ENCODE assay signal across 28 mouse cellular contexts in genomic region chr4:144441582-144441981, GRCm38 (mm10). TPM values are rescaled to one million over a fixed set of nuclear protein-coding genes. Genes with fewer than 3 reads are reported as not detected.
DNase-seq lines count a peak whose midpoint lies in the region; ATAC-seq lines count a peak whose summit lies in the region.
"Had no signal": no experiment of that assay in that cellular context is flagged by ENCODE, and none has a peak within 500 bp of the region (broad histone marks: within the 10 kb centered on the region; RNA-seq: fewer than 3 reads in every experiment).

No protein-coding gene starts in this region.

- no peaks in the 10 kb centered on the region for H3K27me3 ChIP-seq in forebrain, embryonic 10.5 days (ENCODE audit: poor library complexity, severe bottlenecking)
- H3K27me3 ChIP-seq: Patski had no signal

- no peaks in the 10 kb centered on the region for H3K36me3 ChIP-seq in forebrain, embryonic 10.5 days (replicated peaks)
- H3K36me3 ChIP-seq: G1E had no signal

- peak; percentile 86 for ATAC-seq in granulocyte monocyte progenitor cell, adult 5-6 weeks (replicated peaks; ENCODE audit: poor library complexity, severe bottlenecking)
- ATAC-seq in megakaryocyte progenitor cell, adult 5-6 weeks (replicated peaks; ENCODE audit: poor library complexity), result peak; percentile 77
- no peak for ATAC-seq in erythroid progenitor cell, adult 5-6 weeks (replicated peaks; ENCODE audit: low FRiP score, poor library complexity, severe bottlenecking)
- ATAC-seq: activated CD4-positive, CD25-positive, alpha-beta regulatory T cell, adult 4 months; CD4-positive, CD25-positive, alpha-beta regulatory T cell, adult 4 months; Patski had no signal

- H3K9me3 ChIP-seq in forebrain, embryonic 10.5 days, result peaks cover 24% of the 10 kb centered on the region; the same call in 1 of the 2 replicates

- peak; percentile 97 for DNase-seq in fat pad, adult 2 months (ENCODE audit: extremely low read depth, low read depth, low spot score)
- DNase-seq in gonadal fat pad, adult 2 months (ENCODE audit: low read depth), result peak; percentile 99
- no peak for DNase-seq in lung, postnatal 10 days
- no peak for DNase-seq in urinary bladder, postnatal 14 days (ENCODE audit: low spot score)
- no peak for DNase-seq in forebrain, embryonic 10.5 days (ENCODE audit: extremely low spot score, low spot score)
- DNase-seq: adrenal gland, adult 2 months; adrenal gland, adult 8-10 months; adrenal gland, postnatal 10 days; adrenal gland, postnatal 14 days; adrenal gland, postnatal 25 days; adrenal gland, postnatal 36 days; B cell, adult 2 months; cerebellum, adult 11 months; cerebellum, adult 11-12 months had no signal

- WGBS in forebrain, embryonic 10.5 days, result 90% methylated on average over 1 of the region's 1 CpGs

- no peak overlapping the region for H3K4me3 ChIP-seq in forebrain, embryonic 10.5 days

- no peaks in the 10 kb centered on the region for H3K4me1 ChIP-seq in forebrain, embryonic 10.5 days

- no peak overlapping the region for H3K27ac ChIP-seq in forebrain, embryonic 10.5 days

RNA-seq across cellular contexts. Expression of gene 1700012P22Rik, which starts 3.0 kb away (rescaled TPM):
- polyA plus RNA-seq in gonadal fat pad, adult 2 months (2012; rRNA removed), result 0.55 and 0.95 TPM in 2 replicates
- total RNA-seq in granulocyte monocyte progenitor cell, adult 5-6 weeks (2014; fragmentation: Nextera tagmentation), result not detected in 2 replicates
- not detected in 2 replicates for total RNA-seq in granulocyte monocyte progenitor cell, adult 5-6 weeks (2017)
- not detected in 2 replicates for total RNA-seq in megakaryocyte progenitor cell, adult 5-6 weeks (2015)
- not detected in 2 replicates for total RNA-seq in megakaryocyte progenitor cell, adult 5-6 weeks (2017)
- total RNA-seq in erythroid progenitor cell, adult 5-6 weeks (2015; ENCODE audit: low replicate concordance), result not detected in 2 replicates
- total RNA-seq in erythroid progenitor cell, adult 5-6 weeks (2017; ENCODE audit: low replicate concordance), result not detected in 2 replicates
- polyA plus RNA-seq in forebrain, embryonic 10.5 days (2016; fragmentation: Nextera tagmentation; extraction: Ambion mirVana), result not detected in 2 replicates
- total RNA-seq: adrenal gland, adult 18-20 months; adrenal gland, adult 2 months; adrenal gland, adult 8-10 months; adrenal gland, postnatal 10 days; adrenal gland, postnatal 14 days; adrenal gland, postnatal 25 days; adrenal gland, postnatal 36 days; adrenal gland, postnatal 4 days; CH12.LX; ES-E14; G1E; MEL had no signal
- polyA plus RNA-seq: activated CD4-positive, CD25-positive, alpha-beta regulatory T cell, adult 4 months; adrenal gland, adult 2 months; brain, embryonic 14.5 days; C2C12; CD4-positive, CD25-positive, alpha-beta regulatory T cell, adult 4 months; G1E; Patski had no signal

RNA-seq across cellular contexts. Expression of gene Gm9944, which starts 11.5 kb away (rescaled TPM):
- not detected in 2 replicates for polyA plus RNA-seq in gonadal fat pad, adult 2 months (2012; rRNA removed)
- not detected in 2 replicates for total RNA-seq in granulocyte monocyte progenitor cell, adult 5-6 weeks (2014; fragmentation: Nextera tagmentation)
- total RNA-seq in granulocyte monocyte progenitor cell, adult 5-6 weeks (2017), result not detected in 2 replicates
- total RNA-seq in megakaryocyte progenitor cell, adult 5-6 weeks (2015), result not detected in 2 replicates
- total RNA-seq in megakaryocyte progenitor cell, adult 5-6 weeks (2017), result not detected in 2 replicates
- not detected in 2 replicates for total RNA-seq in erythroid progenitor cell, adult 5-6 weeks (2015; ENCODE audit: low replicate concordance)
- total RNA-seq in erythroid progenitor cell, adult 5-6 weeks (2017; ENCODE audit: low replicate concordance), result not detected in 2 replicates
- polyA plus RNA-seq in forebrain, embryonic 10.5 days (2016; fragmentation: Nextera tagmentation; extraction: Ambion mirVana), result not detected in 2 replicates
- total RNA-seq: adrenal gland, adult 18-20 months; adrenal gland, adult 2 months; adrenal gland, adult 8-10 months; adrenal gland, postnatal 10 days; adrenal gland, postnatal 14 days; adrenal gland, postnatal 25 days; adrenal gland, postnatal 36 days; adrenal gland, postnatal 4 days; CH12.LX; ES-E14; G1E; MEL had no signal
- polyA plus RNA-seq: activated CD4-positive, CD25-positive, alpha-beta regulatory T cell, adult 4 months; adrenal gland, adult 2 months; brain, embryonic 14.5 days; C2C12; CD4-positive, CD25-positive, alpha-beta regulatory T cell, adult 4 months; G1E; Patski had no signal

RNA-seq across cellular contexts. Expression of gene Aadacl3, which starts 22.0 kb away (rescaled TPM):
- polyA plus RNA-seq in gonadal fat pad, adult 2 months (2012; rRNA removed), result not detected in 2 replicates
- total RNA-seq in granulocyte monocyte progenitor cell, adult 5-6 weeks (2014; fragmentation: Nextera tagmentation), result not detected in 2 replicates
- not detected in 2 replicates for total RNA-seq in granulocyte monocyte progenitor cell, adult 5-6 weeks (2017)
- not detected in 2 replicates for total RNA-seq in megakaryocyte progenitor cell, adult 5-6 weeks (2015)
- not detected in 2 replicates for total RNA-seq in megakaryocyte progenitor cell, adult 5-6 weeks (2017)
- total RNA-seq in erythroid progenitor cell, adult 5-6 weeks (2015; ENCODE audit: low replicate concordance), result not detected in 2 replicates
- not detected in 2 replicates for total RNA-seq in erythroid progenitor cell, adult 5-6 weeks (2017; ENCODE audit: low replicate concordance)
- not detected in 2 replicates for polyA plus RNA-seq in forebrain, embryonic 10.5 days (2016; fragmentation: Nextera tagmentation; extraction: Ambion mirVana)
- total RNA-seq: adrenal gland, adult 18-20 months; adrenal gland, adult 2 months; adrenal gland, adult 8-10 months; adrenal gland, postnatal 10 days; adrenal gland, postnatal 14 days; adrenal gland, postnatal 25 days; adrenal gland, postnatal 36 days; adrenal gland, postnatal 4 days; CH12.LX; ES-E14; MEL had no signal
- polyA plus RNA-seq: activated CD4-positive, CD25-positive, alpha-beta regulatory T cell, adult 4 months; adrenal gland, adult 2 months; brain, embryonic 14.5 days; C2C12; CD4-positive, CD25-positive, alpha-beta regulatory T cell, adult 4 months; G1E; Patski had no signal

RNA-seq across cellular contexts. Expression of gene Pramef12, which starts 33.3 kb away (rescaled TPM):
- polyA plus RNA-seq in gonadal fat pad, adult 2 months (2012; rRNA removed), result 5.5 and 6.4 TPM in 2 replicates
- not detected in 2 replicates for total RNA-seq in granulocyte monocyte progenitor cell, adult 5-6 weeks (2014; fragmentation: Nextera tagmentation)
- total RNA-seq in granulocyte monocyte progenitor cell, adult 5-6 weeks (2017), result not detected in 2 replicates
- not detected in 2 replicates for total RNA-seq in megakaryocyte progenitor cell, adult 5-6 weeks (2015)
- not detected in 2 replicates for total RNA-seq in megakaryocyte progenitor cell, adult 5-6 weeks (2017)
- not detected in 2 replicates for total RNA-seq in erythroid progenitor cell, adult 5-6 weeks (2015; ENCODE audit: low replicate concordance)
- total RNA-seq in erythroid progenitor cell, adult 5-6 weeks (2017; ENCODE audit: low replicate concordance), result not detected in 2 replicates
- polyA plus RNA-seq in forebrain, embryonic 10.5 days (2016; fragmentation: Nextera tagmentation; extraction: Ambion mirVana), result not detected in 2 replicates
- total RNA-seq: adrenal gland, adult 18-20 months; adrenal gland, adult 2 months; adrenal gland, adult 8-10 months; adrenal gland, postnatal 14 days; adrenal gland, postnatal 25 days; adrenal gland, postnatal 36 days; MEL had no signal
- polyA plus RNA-seq: activated CD4-positive, CD25-positive, alpha-beta regulatory T cell, adult 4 months; adrenal gland, adult 2 months; C2C12; CD4-positive, CD25-positive, alpha-beta regulatory T cell, adult 4 months; G1E had no signal

Comparison
In these comparisons a context has a peak if more than half of its experiments do, and no peak if none do; other contexts are left out.
1. DNase-seq: peak in fat pad, adult 2 months (single experiment) and gonadal fat pad, adult 2 months (single experiment); none in lung, postnatal 10 days (single experiment), urinary bladder, postnatal 14 days (single experiment) and forebrain, embryonic 10.5 days (single experiment).